Mouse (Mus musculus): ENCODE data around the gene Nkx6-1.

The Nkx6-1 gene

GRCm38 (mm10) chr5:101664945-101665615, at the start of gene Nkx6-1:
Gene Nkx6-1, minus strand, starts transcription at chr5:101664996.
- DNase-seq, result peak; percentile 76

DNA sequence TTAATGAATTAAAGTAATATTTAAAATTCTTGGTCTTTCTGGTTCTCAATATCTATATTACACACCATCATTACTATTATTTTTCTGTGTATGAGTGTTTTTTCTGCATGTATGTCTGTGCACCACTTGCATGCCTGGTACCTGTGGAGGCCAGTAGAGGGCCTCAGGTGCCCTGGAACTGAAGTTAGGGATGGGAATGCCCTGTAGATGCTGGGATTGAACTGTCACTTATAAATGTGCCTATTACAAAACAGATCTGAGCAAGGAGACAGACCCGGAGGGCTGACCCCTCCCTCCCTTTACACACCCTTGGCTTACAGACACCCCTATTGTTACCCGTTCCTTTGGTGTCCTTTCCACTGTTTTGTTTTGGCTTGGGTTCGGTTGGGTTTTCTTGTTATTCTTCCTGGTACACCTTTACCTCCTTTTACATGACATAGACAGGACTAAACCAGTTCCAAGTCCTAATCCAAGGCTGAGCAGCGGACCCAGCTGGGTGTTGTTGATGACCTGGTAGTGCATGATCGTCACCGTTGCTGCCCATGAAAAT, 48.3 kb upstream of the Nkx6-1 start:
- no peak for DNase-seq

DNA sequence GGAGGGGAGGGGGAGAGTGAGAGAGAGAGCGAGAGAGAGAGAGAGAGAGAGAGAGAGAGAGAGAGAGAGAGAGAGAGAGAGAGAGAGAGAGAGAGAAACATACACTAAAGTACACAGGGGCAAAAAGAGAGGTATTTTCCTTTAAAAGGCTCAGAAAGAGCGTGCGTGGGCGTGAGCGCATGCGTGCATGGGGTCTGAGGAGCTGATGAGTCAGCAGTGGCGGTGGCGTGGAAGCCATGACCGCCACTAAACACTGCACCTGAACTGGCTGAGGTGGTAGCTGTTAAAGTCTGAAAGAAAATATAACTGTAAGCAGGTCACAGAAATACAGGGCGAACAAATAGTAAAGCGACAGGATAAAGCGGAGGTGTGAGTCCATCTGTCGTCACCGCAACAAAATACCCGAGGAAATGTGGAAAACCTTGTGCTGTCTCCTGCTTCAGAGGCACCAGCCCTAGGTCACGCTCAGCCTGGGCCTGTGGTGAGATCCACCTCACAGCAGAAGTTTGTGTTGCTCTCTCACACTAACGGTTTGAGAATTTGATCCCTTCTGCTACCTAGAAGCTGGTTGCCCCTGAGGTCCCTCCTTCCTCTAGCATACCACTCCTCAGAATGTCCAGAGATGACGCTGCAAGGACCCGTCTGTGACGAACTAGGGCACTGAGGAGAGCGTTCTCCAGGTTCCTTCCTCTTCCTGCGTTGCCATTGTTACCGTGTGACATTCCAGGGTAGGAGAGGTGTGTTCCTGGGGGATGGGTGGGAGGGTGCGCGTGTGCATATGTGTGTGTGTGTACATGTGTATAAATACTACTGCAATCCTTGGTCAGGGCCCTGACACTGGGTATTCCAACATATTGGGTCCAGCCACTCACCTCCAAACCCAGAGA, 38.8 kb upstream of the Nkx6-1 start:
- DNase-seq, result no peak

DNA sequence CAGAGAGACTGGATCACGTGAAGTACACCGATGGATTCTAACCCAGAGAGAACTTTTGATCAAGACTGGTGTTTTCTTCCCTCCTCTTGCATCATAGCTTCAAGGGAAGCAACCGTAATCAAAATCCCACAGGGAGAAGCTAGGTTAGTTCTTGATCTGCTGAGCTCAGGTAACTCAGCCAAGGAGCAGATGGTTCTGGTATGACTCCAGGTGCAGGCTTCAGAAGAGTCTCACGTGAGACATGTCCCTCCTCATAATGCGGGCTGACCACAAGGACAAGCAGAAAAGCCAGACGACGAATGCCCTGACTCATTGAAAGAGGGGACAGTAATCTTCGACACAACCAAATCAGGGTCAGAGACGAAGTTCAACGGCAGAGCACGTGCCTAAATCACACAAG, 37.8 kb upstream of the Nkx6-1 start:
- no peak for DNase-seq

DNA sequence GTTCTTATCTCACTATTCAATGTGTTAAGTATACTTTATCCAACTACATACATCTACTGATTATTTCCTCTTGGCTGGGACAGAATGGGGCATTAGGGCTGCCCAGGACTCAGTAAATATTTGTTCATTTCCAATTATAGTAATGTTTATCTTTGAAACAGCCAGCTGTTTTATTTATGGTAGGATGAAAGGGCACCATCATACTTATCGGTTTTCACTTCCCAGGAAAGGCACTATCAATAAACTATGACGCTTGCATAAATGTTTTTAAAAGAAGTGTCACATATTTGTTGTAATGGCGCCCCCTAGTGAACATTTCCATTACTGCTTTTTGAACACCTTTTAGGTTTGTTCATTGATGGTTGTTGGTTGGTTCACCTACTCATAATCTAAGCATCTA, 35.8 kb upstream of the Nkx6-1 start:
- DNase-seq, result peak; percentile 45

- peak; percentile 40 for DNase-seq
Observed at GRCm38 (mm10) chr5:101688581-101688980, 23.8 kb upstream of the Nkx6-1 start.

- DNase-seq, result no peak
Observed at GRCm38 (mm10) chr5:101683340-101683739, 18.5 kb upstream of the Nkx6-1 start.

GRCm38 (mm10) chr5:101680338-101680737, 15.5 kb upstream of the Nkx6-1 start:
- no peak for DNase-seq

DNA sequence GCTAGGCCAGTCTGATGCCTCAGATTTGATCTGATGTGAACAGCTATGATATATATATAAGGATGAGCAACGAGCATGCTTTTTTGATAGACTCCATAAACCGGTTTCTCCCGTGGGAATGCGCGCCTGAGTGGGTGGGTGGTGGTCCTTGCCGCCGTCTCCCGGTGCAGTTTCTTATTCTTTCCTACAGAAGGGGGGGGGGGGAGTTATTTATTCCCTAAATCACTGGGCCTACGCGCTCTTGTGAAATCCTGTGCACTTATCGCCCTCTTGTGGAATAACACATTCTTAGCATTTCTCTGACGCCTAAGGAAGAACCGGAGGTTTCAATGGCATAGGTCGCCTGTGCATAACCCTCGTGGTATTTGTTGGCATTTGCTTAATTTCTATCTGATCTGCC, 4.6 kb upstream of the Nkx6-1 start:
- DNase-seq, result peak; percentile 39

- DNase-seq, result no peak
Observed at GRCm38 (mm10) chr5:101668475-101668874, 3.7 kb upstream of the Nkx6-1 start.

- DNase-seq, result no peak
Observed at GRCm38 (mm10) chr5:101668028-101668427, 3.2 kb upstream of the Nkx6-1 start.

DNA sequence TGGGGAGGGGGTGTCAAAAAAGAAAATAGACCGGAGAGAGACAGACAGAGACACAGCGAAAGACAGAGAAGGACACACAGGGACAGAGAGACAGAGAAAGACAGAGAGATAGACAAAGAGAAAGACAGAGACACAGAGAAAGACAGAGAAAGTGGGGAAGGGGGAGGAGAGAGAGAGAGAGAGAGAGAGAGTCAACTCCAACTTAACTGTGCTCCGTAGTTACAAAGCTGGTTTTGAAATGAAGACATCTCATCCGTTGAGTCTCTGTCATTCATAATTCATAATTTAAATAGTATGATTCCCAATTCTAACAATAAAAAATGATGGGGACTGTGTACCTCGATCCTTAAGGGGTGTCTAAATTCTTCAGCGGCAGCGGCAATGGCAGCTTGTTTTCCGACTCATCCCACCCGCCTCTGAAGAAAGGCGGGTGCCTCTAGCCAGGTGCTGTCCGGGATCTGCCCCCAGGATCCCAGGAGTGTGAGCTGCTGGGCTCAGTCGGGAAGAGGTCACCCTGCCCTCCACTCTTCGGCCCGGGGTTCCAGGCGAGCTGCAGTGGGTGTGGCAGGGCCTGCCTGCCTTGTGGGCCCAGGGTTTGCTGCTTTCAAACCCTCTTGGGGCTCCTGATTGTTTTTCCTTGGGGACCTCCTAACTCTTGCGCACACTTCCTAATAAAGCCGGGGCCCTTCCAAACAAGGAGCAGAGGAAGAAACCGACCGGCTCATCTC, 2.6 kb upstream of the Nkx6-1 start:
- no peak for DNase-seq

DNA sequence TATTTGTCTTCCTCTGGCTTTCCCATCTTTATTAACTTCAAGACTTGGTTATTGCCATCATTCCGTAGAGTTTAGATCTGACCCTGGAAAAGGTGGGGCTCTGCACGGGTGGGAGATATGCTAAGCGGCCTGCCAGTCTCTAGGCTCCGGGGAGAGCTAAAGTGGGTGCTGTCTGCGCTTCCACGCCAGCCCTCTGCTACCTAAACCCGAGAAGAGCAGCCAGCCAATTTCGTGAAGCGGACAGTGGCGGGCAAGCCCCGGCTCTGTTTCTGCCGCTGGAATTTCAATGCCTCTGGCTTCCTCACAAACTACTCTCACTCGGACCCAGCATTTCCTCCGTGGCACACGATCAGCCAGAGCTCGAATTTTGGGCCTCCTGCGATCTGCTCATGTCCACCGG, 1.9 kb upstream of the Nkx6-1 start:
- DNase-seq, result no peak

DNA sequence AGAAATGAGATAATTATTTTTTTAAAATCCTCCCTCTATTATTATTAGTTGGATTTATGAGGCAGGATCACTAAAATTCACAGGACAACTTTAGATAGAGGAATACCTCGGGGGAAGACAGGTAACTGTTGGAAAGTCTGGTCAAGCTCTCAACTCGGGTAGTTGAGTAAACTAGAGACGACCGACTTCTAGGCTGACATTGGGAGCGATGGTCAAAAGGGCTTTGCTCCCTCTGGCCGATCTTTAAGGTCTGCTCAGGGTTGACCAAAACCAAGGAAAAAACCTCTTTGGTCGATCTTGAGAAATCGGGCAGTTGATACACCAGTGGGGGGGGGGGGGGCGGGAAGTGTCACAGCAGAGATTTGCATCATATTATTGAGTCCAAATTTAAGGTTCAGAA, 1.3 kb upstream of the Nkx6-1 start:
- no peak for DNase-seq

GRCm38 (mm10) chr5:101664423-101664921, 324 bp downstream of the Nkx6-1 start:
- no peak for DNase-seq

DNA sequence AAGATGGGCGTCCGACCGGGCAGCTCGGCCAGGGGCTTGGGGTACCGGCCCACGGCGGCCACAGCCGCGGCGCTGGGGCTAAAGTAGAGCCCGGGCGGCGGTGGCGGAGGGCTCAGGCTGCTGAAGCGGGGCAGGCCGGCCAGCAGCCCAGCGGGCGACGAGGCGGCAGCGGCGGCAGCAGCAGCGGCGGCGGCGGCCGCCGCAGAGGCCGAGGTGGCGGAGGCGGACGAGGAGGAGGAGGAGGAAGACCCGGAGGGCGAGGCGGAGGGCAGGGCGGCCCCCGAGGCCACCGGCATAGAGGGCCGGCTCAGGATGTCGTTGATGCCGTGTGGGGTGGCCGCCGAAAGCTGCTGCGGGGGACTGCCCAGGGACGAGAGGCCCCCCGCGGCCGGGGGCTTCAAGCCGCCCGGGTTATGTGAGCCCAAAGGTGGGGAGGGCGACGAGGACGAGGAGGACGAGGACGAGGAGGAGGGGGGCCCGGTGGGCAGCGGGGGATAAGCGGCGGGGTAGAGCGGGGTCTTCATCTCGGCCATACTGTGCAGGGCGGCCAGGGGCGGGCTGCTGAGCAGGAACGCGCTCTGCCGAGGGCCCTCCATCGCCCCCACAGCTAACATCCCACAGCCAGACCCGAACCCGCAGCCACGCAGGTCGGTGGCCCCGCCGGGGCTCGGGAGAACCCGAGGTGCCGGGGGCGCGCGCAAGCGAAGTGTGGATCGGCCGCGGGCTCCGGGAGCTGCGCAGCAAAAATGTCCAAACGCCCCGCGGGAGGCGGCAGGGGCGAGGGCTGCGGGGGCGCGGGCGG, 974 bp downstream of the Nkx6-1 start:
- no peak for DNase-seq

GRCm38 (mm10) chr5:101663176-101663575, 1.6 kb downstream of the Nkx6-1 start:
- DNase-seq, result peak; percentile 42

DNA sequence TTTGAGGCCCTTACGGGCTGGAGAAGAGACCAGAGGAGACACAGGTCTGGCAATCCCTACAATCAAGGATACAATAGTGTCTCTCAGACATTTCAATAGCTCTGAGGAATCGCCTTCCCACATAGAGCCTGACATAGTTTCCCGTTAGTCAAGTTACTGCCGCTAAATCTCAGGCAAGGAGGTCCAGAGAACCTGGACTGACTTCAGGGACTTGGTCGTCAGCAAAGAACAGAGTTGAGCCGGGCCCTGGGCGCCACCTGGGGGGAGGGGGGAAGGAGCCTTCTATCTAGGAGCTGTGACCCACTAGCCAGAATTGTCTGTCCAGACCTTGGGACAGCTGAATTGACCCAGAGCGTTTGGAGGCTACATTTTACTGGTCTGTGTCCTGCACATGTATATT, 2.3 kb downstream of the Nkx6-1 start:
- no peak for DNase-seq

GRCm38 (mm10) chr5:101661561-101662211, 3.1 kb downstream of the Nkx6-1 start:
- DNase-seq, result no peak

DNA sequence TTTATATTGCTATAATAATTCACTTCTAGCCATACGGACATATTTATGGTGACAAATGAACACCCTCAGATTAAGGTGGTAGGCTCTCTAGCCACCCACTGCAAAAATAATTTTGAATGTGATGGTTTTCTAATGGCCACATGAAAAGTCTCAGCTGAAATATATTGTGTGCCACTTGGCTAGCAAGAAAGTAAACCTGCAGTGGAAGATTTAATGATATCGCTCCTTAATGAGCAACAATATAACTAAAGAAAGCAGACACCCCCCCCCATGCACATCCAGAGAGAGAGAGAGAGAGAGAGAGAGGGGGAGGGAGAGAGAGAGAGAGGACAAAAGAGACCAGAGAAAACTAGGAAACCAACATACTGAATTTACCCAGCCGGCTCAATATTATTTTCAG, 4.1 kb downstream of the Nkx6-1 start:
- DNase-seq, result no peak

DNA sequence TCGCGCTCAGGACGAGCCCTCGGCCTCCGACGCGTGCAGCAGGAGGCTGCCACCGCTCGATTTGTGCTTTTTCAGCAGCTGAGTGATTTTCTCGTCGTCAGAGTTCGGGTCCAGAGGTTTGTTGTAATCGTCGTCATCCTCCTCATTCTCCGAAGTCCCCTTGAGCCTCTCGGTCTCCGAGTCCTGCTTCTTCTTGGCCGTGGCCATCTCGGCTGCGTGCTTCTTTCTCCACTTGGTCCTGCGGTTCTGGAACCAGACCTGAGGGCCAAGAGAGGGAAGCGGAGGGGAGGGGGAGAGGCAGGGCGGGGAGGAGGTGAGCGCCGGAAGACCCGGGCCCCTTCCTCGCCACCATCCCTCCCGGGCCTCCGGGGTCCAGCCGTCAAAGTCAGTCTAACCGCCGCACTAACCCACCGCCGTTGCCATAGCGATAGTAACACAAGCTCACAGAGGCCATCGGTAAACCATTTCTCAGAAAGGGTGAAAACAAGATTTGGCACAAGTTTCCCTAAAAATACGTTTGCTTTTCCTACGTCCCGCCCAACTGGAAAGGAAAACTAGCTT, 5.3 kb downstream of the Nkx6-1 start:
- no peak for DNase-seq

DNA sequence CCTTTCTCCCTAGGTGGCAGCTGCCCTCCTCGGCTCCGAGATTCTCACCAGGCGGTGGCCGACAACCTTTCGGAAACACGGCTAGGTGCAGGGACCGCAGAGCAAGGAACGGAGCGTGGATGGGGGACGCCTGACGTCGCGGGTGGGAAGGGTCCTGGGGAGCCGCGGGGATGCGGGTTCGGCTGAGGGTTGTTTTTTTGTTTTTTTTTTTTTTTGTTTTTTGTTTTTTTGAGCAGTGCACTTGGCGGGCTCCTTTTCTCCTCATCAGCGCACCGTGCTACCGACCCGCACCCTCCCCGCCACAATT, 5.9 kb downstream of the Nkx6-1 start:
- no peak for DNase-seq
